Mouse (Mus musculus): ENCODE data around the gene Zfp738. TPM values are rescaled to one million over a fixed set of nuclear protein-coding genes. Genes with fewer than 3 reads are reported as not detected.
A peak's percentile ranks its signal among the peaks of the same experiment; 100 is the strongest.
"Not testable (repeated sequence)": the region's sequence is repeated elsewhere in the genome, so short reads cannot be mapped to it uniquely, and the experiment has no call there.

Gene Zfp738
- total RNA-seq (2017), result 14.3 and 16.9 TPM in 2 replicates

- ATAC-seq (ENCODE audit: extremely low read depth, insufficient number of reproducible peaks, low FRiP score, poor library complexity, severe bottlenecking), result no peak
Measured at GRCm38 (mm10) chr13:67686971-67687370, at the start of gene Zfp738. Zfp738 (minus strand) TSS chr13:67687071.

- ATAC-seq (ENCODE audit: extremely low read depth, insufficient number of reproducible peaks, low FRiP score, poor library complexity, severe bottlenecking), result not testable (repeated sequence)
Measured at GRCm38 (mm10) chr13:67734391-67734790, 47.5 kb upstream of the Zfp738 start.

GRCm38 (mm10) chr13:67729441-67729840 lies 42.6 kb upstream of the Zfp738 start:
- ATAC-seq (ENCODE audit: extremely low read depth, insufficient number of reproducible peaks, low FRiP score, poor library complexity, severe bottlenecking), result peak; percentile 49; the same call in 1 of the 2 replicates

- ATAC-seq (ENCODE audit: extremely low read depth, insufficient number of reproducible peaks, low FRiP score, poor library complexity, severe bottlenecking), result peak; percentile 57
Measured at GRCm38 (mm10) chr13:67728641-67729318, 41.9 kb upstream of the Zfp738 start, which contains the start of gene Zfp65. Zfp65 (minus strand) TSS chr13:67729173.

- no peak for ATAC-seq (ENCODE audit: extremely low read depth, insufficient number of reproducible peaks, low FRiP score, poor library complexity, severe bottlenecking)
Measured at GRCm38 (mm10) chr13:67728106-67728505, 41.2 kb upstream of the Zfp738 start.

GRCm38 (mm10) chr13:67725331-67725730 lies 38.5 kb upstream of the Zfp738 start:
- ATAC-seq (ENCODE audit: extremely low read depth, insufficient number of reproducible peaks, low FRiP score, poor library complexity, severe bottlenecking), result not testable (repeated sequence)

GRCm38 (mm10) chr13:67723848-67724479 lies 37.1 kb upstream of the Zfp738 start:
- peak; percentile 97 for ATAC-seq (ENCODE audit: extremely low read depth, insufficient number of reproducible peaks, low FRiP score, poor library complexity, severe bottlenecking)

GRCm38 (mm10) chr13:67683841-67684240 lies 3.0 kb downstream of the Zfp738 start:
- not testable (repeated sequence) for ATAC-seq (ENCODE audit: extremely low read depth, insufficient number of reproducible peaks, low FRiP score, poor library complexity, severe bottlenecking)

- ATAC-seq (ENCODE audit: extremely low read depth, insufficient number of reproducible peaks, low FRiP score, poor library complexity, severe bottlenecking), result peak; percentile 100
Measured at GRCm38 (mm10) chr13:67682959-67683735, 3.7 kb downstream of the Zfp738 start.

- ATAC-seq (ENCODE audit: extremely low read depth, insufficient number of reproducible peaks, low FRiP score, poor library complexity, severe bottlenecking), result no peak
Measured at GRCm38 (mm10) chr13:67674902-67675301, 12.0 kb downstream of the Zfp738 start.

- no peak for ATAC-seq (ENCODE audit: extremely low read depth, insufficient number of reproducible peaks, low FRiP score, poor library complexity, severe bottlenecking)
Measured at GRCm38 (mm10) chr13:67652496-67652895, 34.4 kb downstream of the Zfp738 start.

- ATAC-seq (ENCODE audit: extremely low read depth, insufficient number of reproducible peaks, low FRiP score, poor library complexity, severe bottlenecking), result peak; percentile 99
Measured at GRCm38 (mm10) chr13:67637294-67638007, 49.4 kb downstream of the Zfp738 start, which contains the start of the genes Gm49345 and Zfp729a. Gm49345 (minus strand) TSS chr13:67637769. Zfp729a (minus strand) TSS chr13:67637791.

GRCm38 (mm10) chr13:67610108-67610507 lies 76.8 kb downstream of the Zfp738 start:
- ATAC-seq (ENCODE audit: extremely low read depth, insufficient number of reproducible peaks, low FRiP score, poor library complexity, severe bottlenecking), result no peak

- peak; percentile 94 for ATAC-seq (ENCODE audit: extremely low read depth, insufficient number of reproducible peaks, low FRiP score, poor library complexity, severe bottlenecking)
Measured at GRCm38 (mm10) chr13:67609066-67609876, 77.6 kb downstream of the Zfp738 start, which contains the start of gene Zfp729b. Zfp729b (minus strand) TSS chr13:67609707.

Measured in neutrophil, adult 5-6 weeks (primary cell).